Comparison of ENCODE assay signal across 23 mouse cellular contexts in genomic region chr6:33080186-33080585, GRCm38 (mm10). TPM values are rescaled to one million over a fixed set of nuclear protein-coding genes. Genes with fewer than 3 reads are reported as not detected.
A peak's percentile ranks its signal among the peaks of the same experiment; 100 is the strongest.
DNase-seq lines count a peak whose midpoint lies in the region; ATAC-seq and TF ChIP-seq lines count a peak whose summit lies in the region.
"Had no signal": no experiment of that assay in that cellular context is flagged by ENCODE, and none has a peak within 500 bp of the region (broad histone marks: within the 10 kb centered on the region; RNA-seq: fewer than 3 reads in every experiment).

No protein-coding gene starts in this region.

- no peak overlapping the region for H3K9ac ChIP-seq in forebrain, embryonic 16.5 days (replicated peaks; ENCODE audit: low read depth, low read length)
- H3K9ac ChIP-seq in forebrain, embryonic 13.5 days: no peak overlapping the region
- H3K9ac ChIP-seq: embryonic facial prominence, embryonic 15.5 days; forebrain, embryonic 12.5 days; heart, embryonic 13.5 days had no signal

- intact Hi-C loops in left cerebral cortex, postnatal 4 days (cut with DNase I): no loop called here
- intact Hi-C loops in gastrocnemius, adult 2 months (cut with DNase I): no loop called here

- no peak overlapping the region for H3K27ac ChIP-seq in forebrain, embryonic 16.5 days (ENCODE audit: low read length)
- no peak overlapping the region for H3K27ac ChIP-seq in forebrain, embryonic 13.5 days
- no peak overlapping the region for H3K27ac ChIP-seq in gastrocnemius, adult 2 months
- H3K27ac ChIP-seq: embryonic facial prominence, embryonic 15.5 days; forebrain, embryonic 12.5 days; heart, embryonic 13.5 days had no signal

- H3K4me2 ChIP-seq in forebrain, embryonic 16.5 days (ENCODE audit: low read length): no peak overlapping the region
- no peak overlapping the region for H3K4me2 ChIP-seq in forebrain, embryonic 13.5 days
- H3K4me2 ChIP-seq: embryonic facial prominence, embryonic 15.5 days; forebrain, embryonic 12.5 days; heart, embryonic 13.5 days had no signal

- H3K27me3 ChIP-seq in forebrain, embryonic 16.5 days (replicated peaks; ENCODE audit: control insufficient read depth, insufficient read depth, low read length): no peaks in the 10 kb centered on the region
- H3K27me3 ChIP-seq in forebrain, embryonic 13.5 days: no peaks in the 10 kb centered on the region
- H3K27me3 ChIP-seq: embryonic facial prominence, embryonic 15.5 days; forebrain, embryonic 12.5 days; heart, embryonic 13.5 days had no signal

- no peaks in the 10 kb centered on the region for H3K4me1 ChIP-seq in forebrain, embryonic 16.5 days (replicated peaks; ENCODE audit: control insufficient read depth, insufficient read depth, low read length)
- no peaks in the 10 kb centered on the region for H3K4me1 ChIP-seq in forebrain, embryonic 13.5 days
- H3K4me1 ChIP-seq: embryonic facial prominence, embryonic 15.5 days; forebrain, embryonic 12.5 days; heart, embryonic 13.5 days had no signal

- no peak overlapping the region for H3K4me3 ChIP-seq in forebrain, embryonic 16.5 days (replicated peaks; ENCODE audit: low read length)
- no peak overlapping the region for H3K4me3 ChIP-seq in forebrain, embryonic 13.5 days
- H3K4me3 ChIP-seq in gastrocnemius, adult 2 months: no peak overlapping the region
- H3K4me3 ChIP-seq: embryonic facial prominence, embryonic 15.5 days; erythroblast, embryonic 14.5 days; forebrain, embryonic 12.5 days; heart, embryonic 13.5 days had no signal

- no peak for TF ChIP-seq CTCF in gastrocnemius, adult 2 months (IDR thresholded peaks at IDR 0.05)

- 0 out of 2 replicates have a peak, but pooled peaks have one; percentile 20 for ATAC-seq in forebrain, embryonic 16.5 days
- no peak for ATAC-seq in forebrain, embryonic 13.5 days
- ATAC-seq: activated CD4-positive, CD25-positive, alpha-beta regulatory T cell, adult 4 months; hindbrain, embryonic 16.5 days; Patski had no signal

- DNase-seq in left cerebral cortex, postnatal 4 days: peak; percentile 5
- no peak for DNase-seq in left cerebral cortex, adult 9 months (ENCODE audit: low spot score in 2 of 2)
- DNase-seq in 3T3-L1 (ENCODE audit: low read depth, low spot score) (peak; percentile 23), NIH3T3 (ENCODE audit: low read depth) (peak; percentile 52)
- no peak for DNase-seq in gastrocnemius, adult 2 months
- DNase-seq: adrenal gland, adult 8-10 months; adrenal gland, postnatal 36 days; cerebellum, adult 11 months; cerebellum, adult 8-10 months; cerebellum, postnatal 36 days; gastrocnemius, postnatal 14 days; heart, postnatal 36 days; kidney, adult 11 months; kidney, adult 9 months had no signal

- H3K9me3 ChIP-seq in forebrain, embryonic 16.5 days (ENCODE audit: control insufficient read depth, low read length): no peaks in the 10 kb centered on the region
- no peaks in the 10 kb centered on the region for H3K9me3 ChIP-seq in forebrain, embryonic 13.5 days (replicated peaks)
- H3K9me3 ChIP-seq: forebrain, embryonic 12.5 days had no signal

- H3K36me3 ChIP-seq in forebrain, embryonic 16.5 days (ENCODE audit: control insufficient read depth, insufficient read depth): no peaks in the 10 kb centered on the region
- no peaks in the 10 kb centered on the region for H3K36me3 ChIP-seq in forebrain, embryonic 13.5 days (ENCODE audit: poor library complexity, severe bottlenecking)
- H3K36me3 ChIP-seq: embryonic facial prominence, embryonic 15.5 days; forebrain, embryonic 12.5 days; heart, embryonic 13.5 days had no signal

- WGBS in forebrain, embryonic 16.5 days: 79% methylated on average over 1 of the region's 1 CpGs
- 92% methylated on average over 1 of the region's 1 CpGs for WGBS in forebrain, embryonic 13.5 days

RNA-seq across cellular contexts. Expression of gene Chchd3, which starts 20.1 kb away (rescaled TPM):
- 121 and 126 TPM in 2 replicates for polyA plus RNA-seq in forebrain, embryonic 16.5 days (2015; fragmentation: Nextera tagmentation; extraction: Ambion mirVana)
- polyA plus RNA-seq in forebrain, embryonic 13.5 days (2015; fragmentation: Nextera tagmentation; extraction: Ambion mirVana): 138 and 144 TPM in 2 replicates
- 10 to 100 TPM; 80.6 to 82.2 TPM for total RNA-seq in left cerebral cortex, postnatal 4 days (2021)
- total RNA-seq in gastrocnemius, adult 2 months (2021): 100 to 1,000 TPM; 397 to 478 TPM

Comparison
In these comparisons a context has a peak if more than half of its experiments do, and no peak if none do; other contexts are left out.
1. DNase-seq: peak in left cerebral cortex, postnatal 4 days (single experiment), 3T3-L1 (single experiment) and NIH3T3 (single experiment); none in left cerebral cortex, adult 9 months (0 of 2) and gastrocnemius, adult 2 months (single experiment).
2. RNA of gene Chchd3, which starts 20.1 kb away (total RNA-seq): 397 to 478 TPM in gastrocnemius, adult 2 months; 80.6 to 82.2 TPM in left cerebral cortex, postnatal 4 days; every median in the first group is over 4 times any median in the second.